Mouse (Mus musculus) gonadal fat pad, adult 2 months (tissue): Measurements from ENCODE around the gene Cideb. TPM values are rescaled to one million over a fixed set of nuclear protein-coding genes. Genes with fewer than 3 reads are reported as not detected.

Experiments used
- DNase-seq: peaks from one replicate; pipeline ENCODE4 v3.0.0-alpha.2; 2012; ENCODE audit warnings: low read depth
- polyA plus RNA-seq: library from polyadenylated mRNA; depleted of rRNA; stranded (reverse); fragments of >200 nt; gene quantifications from 2 replicates; pipeline ENCODE4 v1.2.3, GENCODE M21; 2012; rRNA removed

The Cideb gene
- polyA plus RNA-seq, 1 experiment = 5.9 TPM

- no peak for DNase-seq
Measured at GRCm38 (mm10) chr14:55722438-55722945, 35.8 kb downstream of the Cideb start.

GRCm38 (mm10) chr14:55721700-55722437, 36.4 kb downstream of the Cideb start, which contains the start of gene Rabggta:
Gene Rabggta, minus strand, starts transcription at chr14:55722263.
- DNase-seq = peak; percentile 38

GRCm38 (mm10) chr14:55721076-55721475, 37.2 kb downstream of the Cideb start:
- DNase-seq = peak; percentile 50

DNA sequence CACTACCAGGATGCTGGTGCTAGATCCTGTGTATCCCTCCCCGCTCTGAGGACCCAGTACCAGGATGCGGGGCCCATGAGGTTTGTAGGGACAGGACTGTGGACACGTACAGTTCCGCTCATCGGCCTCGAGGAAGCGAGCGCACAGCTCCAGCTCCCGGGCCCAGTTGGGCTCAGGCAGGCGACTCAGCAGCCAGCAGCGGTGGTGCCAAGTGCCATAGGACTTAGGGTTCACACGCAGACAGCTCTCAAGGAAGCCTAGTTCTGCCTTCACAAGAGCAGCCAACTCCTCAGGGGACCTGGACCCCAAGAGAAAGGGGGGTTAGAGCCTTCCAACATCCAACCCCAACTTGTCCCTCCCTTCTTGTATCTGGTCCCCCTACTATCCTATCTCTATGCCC, 37.6 kb downstream of the Cideb start:
- no peak for DNase-seq

DNA sequence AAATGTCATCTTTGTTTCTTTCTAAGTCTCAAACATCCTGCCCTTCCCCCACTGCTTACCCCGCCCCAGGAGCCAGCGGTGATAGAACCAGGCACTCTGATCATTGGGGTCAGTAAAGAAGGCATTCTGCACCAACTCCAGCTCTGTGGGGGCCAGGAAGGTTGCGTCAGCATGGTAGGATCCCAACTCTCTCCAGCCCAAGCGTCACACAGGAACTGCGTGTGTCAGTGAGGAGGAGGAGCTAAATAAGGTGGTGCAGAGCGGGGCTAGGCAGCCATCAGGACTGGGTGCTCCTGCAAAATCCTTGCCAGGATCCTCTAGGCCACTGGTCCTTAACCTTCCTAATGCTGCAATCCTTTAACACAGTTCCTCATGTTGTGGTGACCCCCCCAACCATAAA, 38.5 kb downstream of the Cideb start:
- no peak for DNase-seq

GRCm38 (mm10) chr14:55716884-55717283, 41.4 kb downstream of the Cideb start:
- DNase-seq = no peak

- no peak for DNase-seq
Measured at GRCm38 (mm10) chr14:55716271-55716670, 42.0 kb downstream of the Cideb start.

GRCm38 (mm10) chr14:55714893-55715292, 43.4 kb downstream of the Cideb start:
- no peak for DNase-seq

- no peak for DNase-seq
Measured at GRCm38 (mm10) chr14:55713729-55714122, 44.5 kb downstream of the Cideb start, which contains the start of gene Tgm1. Gene Tgm1, minus strand, starts transcription at chr14:55713926.

DNA sequence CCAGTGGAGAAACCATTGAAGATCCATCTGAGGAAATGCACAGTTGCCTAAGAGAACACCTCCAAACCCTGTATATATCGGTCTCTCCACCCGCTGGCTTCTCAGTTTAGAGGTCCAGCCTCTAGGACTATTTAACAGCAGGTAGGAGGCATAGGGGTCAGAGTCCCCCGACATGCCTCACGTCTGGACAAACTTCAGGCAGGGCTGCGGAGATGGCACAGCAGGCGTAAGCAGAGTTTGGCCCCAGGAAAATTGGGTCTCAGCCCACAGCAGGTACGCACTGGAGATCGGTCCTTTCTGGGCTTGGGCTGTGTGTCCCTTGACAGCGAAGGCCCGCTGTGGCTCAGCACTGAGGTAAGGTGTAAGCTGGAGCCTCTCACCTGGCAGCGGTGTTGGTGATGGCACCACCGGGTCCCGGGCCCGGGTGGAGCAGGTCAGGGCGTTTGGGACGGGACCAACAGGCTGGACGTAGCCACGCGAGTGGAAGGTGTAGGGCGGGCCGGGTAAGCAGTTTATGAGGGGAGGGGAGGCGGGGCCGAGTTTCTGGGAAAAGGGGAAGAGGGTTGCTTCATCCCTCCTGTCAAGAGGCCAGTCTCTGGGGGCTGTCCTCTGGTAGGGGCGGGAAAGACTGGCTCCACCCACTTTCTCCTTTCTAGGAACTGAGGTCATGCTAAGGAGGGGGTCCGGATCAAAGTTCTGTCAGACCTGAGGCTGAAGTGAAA, 45.1 kb downstream of the Cideb start:
- DNase-seq = no peak

DNA sequence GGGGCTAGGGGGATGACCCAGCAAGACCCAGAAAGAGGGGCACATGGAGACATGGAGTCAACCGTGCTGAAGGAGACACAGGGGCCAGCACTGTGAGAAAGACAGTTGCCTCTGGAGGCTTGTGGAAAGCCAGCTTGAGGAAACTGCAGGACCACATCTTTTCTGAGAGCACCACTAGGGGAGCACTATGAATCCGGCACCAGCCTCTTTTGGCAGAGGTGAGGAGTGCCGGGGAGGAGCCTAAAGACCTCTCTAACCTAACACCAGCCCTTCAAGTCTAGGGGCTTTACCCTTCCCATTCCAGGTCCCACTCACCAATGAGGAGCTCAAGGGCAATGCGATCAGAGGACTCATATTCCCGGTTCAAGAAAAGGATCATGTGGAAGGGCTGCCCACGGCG, 46.5 kb downstream of the Cideb start:
- no peak for DNase-seq

GRCm38 (mm10) chr14:55709509-55709908, 48.7 kb downstream of the Cideb start:
- no peak for DNase-seq

DNA sequence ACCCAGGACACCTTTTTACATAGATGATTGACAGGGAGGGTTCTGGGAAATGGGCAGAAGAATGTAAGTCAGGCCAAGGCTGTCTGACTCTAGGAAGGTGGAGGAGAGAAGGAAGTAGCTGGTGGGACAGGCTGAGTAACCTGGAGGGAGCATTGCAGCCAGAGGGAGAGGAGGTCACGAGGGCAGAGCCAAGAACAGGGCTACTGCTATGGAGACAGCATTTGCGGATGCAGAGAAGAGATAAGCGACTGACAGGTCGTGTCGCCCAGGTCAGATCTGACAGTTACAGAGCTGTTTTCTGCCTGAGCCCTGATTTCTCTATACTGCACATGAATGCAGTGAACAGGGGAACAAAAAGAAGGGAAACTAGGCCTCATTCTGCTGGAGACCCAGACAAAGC, 50.9 kb downstream of the Cideb start:
- no peak for DNase-seq

DNA sequence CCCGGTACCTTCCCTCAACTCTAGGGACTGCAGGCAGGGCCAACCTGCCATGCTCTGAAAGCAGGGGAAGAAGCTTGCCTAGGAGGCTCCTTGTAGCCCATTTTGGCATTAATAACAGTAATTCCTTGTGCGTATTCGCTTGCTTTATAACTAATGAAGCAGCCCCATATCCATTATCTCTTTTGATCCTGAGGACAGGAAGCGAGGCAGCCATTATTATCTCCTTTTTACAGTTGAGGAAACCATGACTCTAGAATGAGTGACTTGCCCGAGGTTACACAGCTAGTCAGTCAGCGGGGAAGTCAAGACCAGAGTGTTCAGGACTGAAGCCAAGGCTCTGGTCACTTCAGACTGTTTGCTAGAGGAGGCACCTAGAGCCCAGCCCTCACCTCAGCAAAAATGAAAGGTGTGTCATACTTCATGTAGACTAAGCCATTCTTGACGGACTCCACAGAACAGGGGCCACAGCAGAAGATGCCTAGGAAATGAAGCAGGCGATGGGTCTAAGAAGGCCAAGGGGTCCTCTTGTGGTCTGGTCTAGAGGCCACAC, 52.1 kb downstream of the Cideb start:
- DNase-seq = no peak

Other genes with a start within 250 kb of the Cideb start
- 0.39 and 0.74 TPM in 2 replicates for gene Cpne6, start 248.0 kb downstream of the Cideb start, polyA plus RNA-seq
- gene Nrl, start 233.5 kb downstream of the Cideb start, polyA plus RNA-seq = not detected in 2 replicates
- gene Pck2, start 218.2 kb downstream of the Cideb start, polyA plus RNA-seq = 46.6 and 53.5 TPM in 2 replicates
- gene Dcaf11, start 198.5 kb downstream of the Cideb start, polyA plus RNA-seq = 186 and 207 TPM in 2 replicates
- 5.5 and 6.6 TPM in 2 replicates for gene A730061H03Rik, start 198.1 kb downstream of the Cideb start, polyA plus RNA-seq
- gene Fitm1, start 182.8 kb downstream of the Cideb start, polyA plus RNA-seq = 1.6 and 4.0 TPM in 2 replicates
- 62.8 and 71.9 TPM in 2 replicates for gene Psme1, start 180.3 kb downstream of the Cideb start, polyA plus RNA-seq
- 37.4 and 62.0 TPM in 2 replicates for gene Emc9, start 173.2 kb downstream of the Cideb start, polyA plus RNA-seq
- 85.1 and 122 TPM in 2 replicates for gene Psme2, start 167.3 kb downstream of the Cideb start, polyA plus RNA-seq
- 29.9 and 31.3 TPM in 2 replicates for gene Rnf31, start 166.8 kb downstream of the Cideb start, polyA plus RNA-seq
- 63.1 and 66.8 TPM in 2 replicates for gene Irf9, start 154.9 kb downstream of the Cideb start, polyA plus RNA-seq
- 8.0 and 30.7 TPM in 2 replicates for gene Rec8, start 140.4 kb downstream of the Cideb start, polyA plus RNA-seq
- gene Ipo4, start 122.5 kb downstream of the Cideb start, polyA plus RNA-seq = 93.1 and 112 TPM in 2 replicates
- gene Gm49378, start 120.6 kb downstream of the Cideb start, polyA plus RNA-seq = 3.5 and 4.7 TPM in 2 replicates
- 103 and 117 TPM in 2 replicates for gene Tm9sf1, start 114.7 kb downstream of the Cideb start, polyA plus RNA-seq
- gene Tssk4, start 108.3 kb downstream of the Cideb start, polyA plus RNA-seq = 4.4 and 4.6 TPM in 2 replicates
- gene Mdp1, start 98.0 kb downstream of the Cideb start, polyA plus RNA-seq = 33.1 and 34.8 TPM in 2 replicates
- gene Gmpr2, start 86.5 kb downstream of the Cideb start, polyA plus RNA-seq = 17.9 and 24.6 TPM in 2 replicates
- 262 and 441 TPM in 2 replicates for gene Nedd8, start 86.3 kb downstream of the Cideb start, polyA plus RNA-seq
- gene Tinf2, start 76.6 kb downstream of the Cideb start, polyA plus RNA-seq = 12.3 and 12.4 TPM in 2 replicates
- 4.3 and 4.4 TPM in 2 replicates for gene Tgm1, start 44.5 kb downstream of the Cideb start, polyA plus RNA-seq
- 48.4 and 49.0 TPM in 2 replicates for gene Rabggta, start 36.2 kb downstream of the Cideb start, polyA plus RNA-seq
- 92.5 and 99.0 TPM in 2 replicates for gene Dhrs1, start 12.8 kb downstream of the Cideb start, polyA plus RNA-seq
- gene Nop9, start 12.8 kb downstream of the Cideb start, polyA plus RNA-seq = 16.7 and 18.1 TPM in 2 replicates
- 1.5 and 2.2 TPM in 2 replicates for gene Ltb4r2, start 3.0 kb upstream of the Cideb start, polyA plus RNA-seq
- 3.8 and 4.6 TPM in 2 replicates for gene Ltb4r1, start 7.5 kb upstream of the Cideb start, polyA plus RNA-seq
- gene Adcy4, start 25.6 kb upstream of the Cideb start, polyA plus RNA-seq = 12.6 and 13.6 TPM in 2 replicates
- gene Ripk3, start 30.4 kb upstream of the Cideb start, polyA plus RNA-seq = 9.1 and 10.7 TPM in 2 replicates
- 12.1 and 12.7 TPM in 2 replicates for gene Nfatc4, start 64.7 kb upstream of the Cideb start, polyA plus RNA-seq
- 3.4 and 4.9 TPM in 2 replicates for gene Nynrin, start 95.6 kb upstream of the Cideb start, polyA plus RNA-seq
- 0.28 and 0.54 TPM in 2 replicates for gene Cbln3, start 125.9 kb upstream of the Cideb start, polyA plus RNA-seq
- gene Khnyn, start 126.5 kb upstream of the Cideb start, polyA plus RNA-seq = 14.3 and 14.7 TPM in 2 replicates
- gene Sdr39u1, start 141.8 kb upstream of the Cideb start, polyA plus RNA-seq = 62.6 and 68.9 TPM in 2 replicates
- 2.0 and 2.6 TPM in 2 replicates for gene Cma1, start 186.2 kb upstream of the Cideb start, polyA plus RNA-seq
- not detected in 2 replicates for gene Cma2, start 192.5 kb upstream of the Cideb start, polyA plus RNA-seq